Mouse (Mus musculus) ES-E14 (cell line): ENCODE measurements around the gene Pitpnm3.

ENCODE experiments used
- CHD2 ChIP-seq: IDR thresholded peaks from 2 replicates; pipeline ENCODE4 v1.6.1; 2014; ENCODE audit warnings: mild to moderate bottlenecking, low read depth, low read length, inconsistent platforms
- HCFC1 ChIP-seq: IDR thresholded peaks from 2 replicates; pipeline ENCODE4 v1.6.1; 2012; ENCODE audit warnings: low read length, inconsistent platforms, borderline replicate concordance; ENCODE audit not compliant: insufficient read depth
- MAFK ChIP-seq: IDR thresholded peaks from 2 replicates; pipeline ENCODE4 v1.6.1; 2014; ENCODE audit warnings: mild to moderate bottlenecking, low read depth, low read length, inconsistent platforms; ENCODE audit not compliant: insufficient read depth
- ZC3H11A ChIP-seq: IDR thresholded peaks from 2 replicates; pipeline ENCODE4 v1.6.1; 2012; ENCODE audit warnings: low read depth, mild to moderate bottlenecking, inconsistent platforms, low read length, borderline replicate concordance

DNA sequence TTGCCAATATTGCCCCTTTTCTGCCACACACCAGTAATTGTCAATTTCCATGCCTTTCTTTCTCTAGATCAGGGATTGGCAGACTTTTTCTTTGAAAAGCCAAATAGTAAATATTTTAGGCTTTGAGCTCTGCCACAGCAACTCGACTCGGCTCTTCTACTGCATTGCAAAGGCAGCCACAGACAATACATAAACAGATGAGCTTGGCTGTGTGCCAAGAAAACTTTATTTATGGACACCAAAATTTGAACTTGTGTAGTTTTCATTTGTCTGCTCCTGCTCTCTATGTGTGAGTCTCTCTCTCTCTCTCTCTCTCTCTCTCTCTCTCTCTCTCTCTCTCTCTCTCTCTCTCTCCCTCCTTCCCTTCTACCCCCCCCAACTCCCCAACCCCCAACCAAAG is 80.4 kb downstream of the Pitpnm3 start:
- no peak for TF ChIP-seq ZC3H11A
- no peak for TF ChIP-seq CHD2
- no peak for TF ChIP-seq HCFC1
- TF ChIP-seq MAFK = no peak
